Mouse (Mus musculus): ENCODE measurements at regions not wholly inside any gene's neighbourhood (a gene's known extent, or its start where the extent isn't known, plus 50 kb on each side); places are given as distances from the start of the nearest gene placed in this dataset.
A peak's percentile ranks its signal among the peaks of the same experiment; 100 is the strongest.

GRCm38 (mm10) chr2:115513774-115514231 is 67.7 kb upstream of the BC052040 start:
- peak; percentile 25 to 57 for DNase-seq (ENCODE audit: low spot score in 2 of 2)

- peak in 1 of 2 experiments; percentile 32 for DNase-seq (ENCODE audit: low spot score in 2 of 2)
Measured at GRCm38 (mm10) chr2:115514831-115515428, 66.6 kb upstream of the BC052040 start.

- no peak for DNase-seq (ENCODE audit: low spot score in 2 of 2)
Measured at GRCm38 (mm10) chr2:115515470-115515869, 66.0 kb upstream of the BC052040 start.

GRCm38 (mm10) chr2:115516824-115517223 is 64.7 kb upstream of the BC052040 start:
- DNase-seq (ENCODE audit: low spot score in 2 of 2), result no peak

DNA sequence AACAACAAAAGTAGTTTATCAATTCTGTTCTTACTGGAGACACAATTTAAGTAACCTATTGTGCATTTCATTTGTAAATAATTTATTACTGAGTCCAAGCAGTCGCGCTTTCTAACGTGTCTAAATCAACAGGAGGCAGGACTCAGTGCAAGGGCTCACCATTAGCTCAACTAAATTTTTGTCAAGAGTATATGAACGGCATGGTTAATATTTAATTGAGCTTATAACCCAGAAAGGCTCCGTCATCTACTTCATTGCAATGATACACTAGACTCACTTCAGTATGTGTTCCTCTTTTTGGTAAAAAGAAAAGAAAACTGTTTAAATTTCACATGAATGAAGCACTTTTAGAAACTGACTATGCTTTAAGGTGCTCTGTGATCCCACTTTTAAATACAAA is 61.5 kb upstream of the BC052040 start:
- DNase-seq (ENCODE audit: low spot score in 2 of 2), result no peak

- DNase-seq (ENCODE audit: low spot score in 2 of 2), result no peak
Measured at GRCm38 (mm10) chr2:115520413-115521139, 60.9 kb upstream of the BC052040 start.

- DNase-seq (ENCODE audit: low spot score in 2 of 2), result no peak
Measured at GRCm38 (mm10) chr2:115529878-115530277, 51.6 kb upstream of the BC052040 start.

Measured in urinary bladder, postnatal 36 days (tissue).